Mouse (Mus musculus) heart, adult 2 months (tissue): Measurements from ENCODE around the gene 4632433K11Rik.

Experiments used
- CTCF ChIP-seq: fragments of 200-600 bp; IDR thresholded peaks from 2 replicates; pipeline ENCODE4 v1.8.1; 2022; ENCODE audit warnings: antibody characterized with exemption, mild to moderate bottlenecking, moderate library complexity
- EP300 ChIP-seq: fragments of 200-500 bp; IDR thresholded peaks from 2 replicates; pipeline ENCODE4 v1.6.1; 2011; ENCODE audit warnings: low read depth, low read length, control low read depth; ENCODE audit not compliant: insufficient read depth

DNA sequence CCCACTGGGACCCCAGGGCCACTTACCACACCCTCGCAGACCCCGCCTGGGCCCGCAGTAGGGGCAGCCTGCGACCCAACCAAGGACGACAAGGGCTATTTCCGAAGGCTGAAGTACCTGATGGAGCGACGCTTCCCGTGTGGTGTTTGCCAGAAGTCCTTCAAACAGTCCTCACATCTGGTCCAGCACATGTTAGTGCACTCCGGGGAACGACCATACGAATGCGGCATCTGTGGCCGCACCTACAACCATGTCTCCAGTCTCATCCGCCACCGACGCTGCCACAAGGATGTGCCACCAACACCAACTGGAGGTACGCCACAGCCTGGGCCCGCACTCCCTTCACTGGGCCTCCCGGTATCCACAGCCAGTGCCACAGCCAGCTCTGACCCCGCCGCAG, 4.4 kb upstream of the 4632433K11Rik start:
- TF ChIP-seq CTCF: no peak
- TF ChIP-seq EP300: no peak
